Mouse (Mus musculus) c-Kit-negative CD71-positive TER-119-positive erythroid progenitor cells, embryonic 14.5 days (primary cell): ENCODE measurements around the gene Duoxa1.
"Not testable (repeated sequence)": the region's sequence is repeated elsewhere in the genome, so short reads cannot be mapped to it uniquely, and the experiment has no call there.

Experiments used
- DNase-seq: peaks from one replicate; pipeline ENCODE4 v3.0.0-alpha.2; 2013; ENCODE audit warnings: low read depth, low spot score

Gene Duoxa1

DNA sequence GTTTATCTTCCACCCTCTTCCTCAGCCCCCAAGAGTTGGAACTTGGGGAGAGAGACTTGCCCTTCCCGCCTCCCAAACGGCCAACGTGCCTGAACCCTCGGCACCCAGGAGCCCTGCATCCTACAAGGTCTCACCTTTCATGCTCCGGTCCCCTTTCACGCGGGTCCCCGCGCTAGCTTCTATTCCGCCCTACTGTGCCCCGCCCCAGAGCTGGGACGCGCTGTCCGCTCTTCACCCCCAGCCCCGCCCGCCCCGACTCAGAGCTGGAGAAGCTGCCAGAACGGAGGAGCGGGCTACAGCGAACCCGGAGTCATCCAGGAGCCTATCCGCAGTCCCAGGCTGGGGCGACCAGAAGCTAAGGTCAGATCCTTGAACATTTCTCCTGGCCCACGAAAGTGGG lies at the start of gene Duoxa1:
Duoxa1 (minus strand) TSS at position 195 of the 400 bp plus-strand sequence.
- no peak for DNase-seq

DNA sequence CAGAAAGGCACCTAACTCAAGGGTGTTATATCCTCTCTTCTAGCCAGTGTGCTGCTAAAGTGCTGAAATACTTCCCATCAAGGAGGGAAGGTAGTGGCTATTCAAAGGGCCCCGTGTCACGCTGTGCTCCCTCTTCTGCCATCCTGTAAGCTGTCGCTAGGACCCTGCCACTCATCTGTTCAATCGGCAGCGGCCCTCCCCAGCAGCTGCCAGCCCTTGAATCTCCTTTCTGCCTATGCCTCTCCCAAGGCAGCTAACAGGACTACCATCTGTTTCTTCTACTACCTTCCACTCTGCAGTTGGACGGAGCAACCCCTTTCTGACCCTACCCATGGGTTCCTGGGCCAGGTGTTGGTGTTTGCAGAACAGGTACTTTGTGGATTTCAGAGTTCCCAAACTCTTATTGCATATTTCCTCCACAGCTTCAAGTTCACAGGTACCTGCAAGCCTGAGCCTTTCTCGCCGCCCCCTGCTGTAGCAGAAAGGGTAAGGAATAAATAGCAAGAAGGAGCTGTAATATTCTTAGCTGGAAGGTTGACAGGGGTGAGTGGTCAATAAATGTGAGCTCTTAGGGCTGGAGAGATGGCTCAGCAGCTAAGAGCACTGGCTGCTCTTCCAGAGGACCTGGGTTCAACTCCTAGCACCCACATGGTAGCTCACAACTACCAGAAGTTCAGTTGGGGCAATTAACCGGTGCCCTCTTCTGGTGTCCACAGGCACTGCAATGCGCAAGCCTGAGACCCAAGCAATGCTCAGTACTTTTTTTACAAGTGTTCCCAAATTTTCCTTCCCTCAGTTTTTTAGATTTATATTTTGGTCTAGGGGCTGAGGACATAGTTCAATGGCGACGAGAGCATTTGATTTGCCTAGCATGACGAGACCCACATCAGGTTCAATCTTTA lies 49.3 kb upstream of the Duoxa1 start:
- no peak for DNase-seq

DNA sequence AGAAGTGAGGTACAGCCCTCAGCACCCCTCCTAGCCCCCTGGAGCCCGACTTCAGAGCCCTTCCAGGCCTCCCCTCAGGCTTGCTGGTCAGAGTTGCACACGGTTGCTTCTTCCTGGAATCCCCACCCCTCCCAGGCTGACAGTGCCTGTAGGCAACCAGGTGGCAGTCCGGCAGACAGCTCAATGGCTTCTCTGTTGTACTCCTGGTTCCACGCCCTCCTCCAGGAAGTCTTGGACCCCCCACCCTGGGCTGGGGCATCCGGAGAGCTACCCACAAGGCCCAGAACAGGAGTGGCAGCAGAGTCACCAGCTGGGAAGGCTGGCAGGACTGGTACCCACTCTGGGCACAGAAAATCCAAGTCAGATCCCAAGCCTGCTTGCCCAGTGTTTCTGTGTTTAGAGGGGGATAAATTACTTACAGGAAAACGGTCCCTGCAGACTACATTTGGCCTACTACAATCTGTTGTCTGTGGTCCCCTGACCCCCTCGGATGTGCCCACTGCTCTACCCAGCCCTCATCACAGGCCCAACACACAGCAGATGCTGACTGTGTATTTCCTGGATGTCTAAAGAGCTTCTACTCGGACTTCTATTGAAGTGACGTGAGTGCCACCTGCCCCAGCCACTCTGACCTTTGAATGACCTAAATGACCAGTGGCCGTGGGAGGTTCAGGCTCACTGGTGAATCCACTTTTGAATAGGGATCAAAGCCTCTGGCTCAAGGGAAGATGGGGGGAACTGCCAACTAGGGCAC lies 48.5 kb upstream of the Duoxa1 start:
- DNase-seq, result no peak

DNA sequence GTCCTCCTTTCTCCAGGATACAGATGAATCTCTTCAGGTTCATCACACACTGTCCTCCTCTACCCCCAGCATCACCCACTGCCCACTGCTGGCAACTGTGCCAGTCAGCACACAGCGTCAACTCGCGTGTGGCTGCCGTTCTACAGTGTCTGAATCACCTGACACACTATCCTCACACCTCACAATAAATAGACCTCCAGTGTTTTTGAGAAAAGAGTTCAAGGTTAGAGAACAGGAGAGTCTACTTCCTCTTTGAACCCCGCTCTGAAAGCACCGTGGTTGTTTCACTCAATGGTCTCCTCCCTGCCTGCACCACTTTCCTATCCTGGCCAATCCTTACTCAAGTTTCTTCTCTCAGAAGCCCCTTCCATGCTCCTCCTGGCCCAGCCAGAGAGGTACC lies 47.7 kb upstream of the Duoxa1 start:
- DNase-seq, result no peak

DNA sequence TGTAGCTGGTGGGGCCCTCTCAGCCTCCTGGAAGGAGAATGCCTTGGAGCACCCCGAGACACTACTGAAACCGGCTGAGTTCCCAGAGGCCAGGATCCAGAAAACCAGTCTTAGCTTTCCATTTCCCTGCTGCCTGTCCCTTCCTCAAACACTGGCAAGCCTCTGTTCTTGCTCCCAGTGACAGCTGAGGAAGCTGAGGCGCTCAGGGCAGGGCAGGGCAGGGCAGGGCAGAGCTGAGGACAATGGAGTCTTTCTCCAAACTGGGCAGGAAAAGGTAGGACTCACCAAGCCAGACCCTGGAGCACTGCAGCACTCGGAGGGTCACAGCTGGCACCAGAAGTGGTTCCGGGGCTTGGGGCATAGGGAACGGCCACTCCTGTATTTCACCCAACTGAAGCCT lies 46.8 kb upstream of the Duoxa1 start:
- DNase-seq, result no peak

DNA sequence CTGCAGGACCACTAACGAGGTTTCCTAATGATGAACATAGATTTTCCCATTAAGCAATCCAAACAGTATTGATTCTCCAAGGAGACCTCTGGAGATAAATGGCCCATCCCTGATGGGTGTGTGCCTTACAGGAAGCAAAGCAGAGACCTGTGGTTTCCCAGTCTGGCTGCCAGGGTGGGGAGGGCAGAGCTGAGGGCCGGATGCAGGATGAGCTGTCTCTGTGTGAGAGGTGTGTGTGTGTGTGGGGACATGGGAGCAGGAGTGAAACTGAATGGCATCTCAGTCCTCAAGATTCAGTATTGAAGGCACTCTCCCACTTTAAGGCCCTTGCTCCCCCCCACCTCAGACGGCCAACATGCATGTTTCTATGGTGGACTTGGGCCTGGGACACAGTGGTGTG lies 42.7 kb upstream of the Duoxa1 start:
- DNase-seq, result no peak

DNA sequence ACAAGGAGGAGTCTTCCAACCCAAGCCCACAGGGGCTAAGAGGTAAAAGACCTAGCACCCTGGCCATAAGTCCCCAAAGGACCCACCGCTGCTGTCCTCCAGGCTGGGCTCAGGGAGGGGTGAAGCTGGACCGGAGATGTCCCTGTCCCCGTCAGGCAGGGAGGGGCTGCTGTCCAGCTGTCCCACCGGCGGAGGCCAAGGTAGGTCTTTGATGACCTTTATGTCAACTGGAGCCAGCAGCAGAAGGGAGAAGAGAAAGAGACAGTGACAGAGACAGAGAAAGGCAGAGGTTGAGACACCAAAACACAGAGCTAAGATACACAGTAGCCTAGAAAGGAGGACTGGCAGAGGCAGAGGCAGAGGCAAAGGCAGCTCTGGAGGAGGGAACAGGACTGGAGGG lies 41.9 kb upstream of the Duoxa1 start:
- DNase-seq, result no peak

DNA sequence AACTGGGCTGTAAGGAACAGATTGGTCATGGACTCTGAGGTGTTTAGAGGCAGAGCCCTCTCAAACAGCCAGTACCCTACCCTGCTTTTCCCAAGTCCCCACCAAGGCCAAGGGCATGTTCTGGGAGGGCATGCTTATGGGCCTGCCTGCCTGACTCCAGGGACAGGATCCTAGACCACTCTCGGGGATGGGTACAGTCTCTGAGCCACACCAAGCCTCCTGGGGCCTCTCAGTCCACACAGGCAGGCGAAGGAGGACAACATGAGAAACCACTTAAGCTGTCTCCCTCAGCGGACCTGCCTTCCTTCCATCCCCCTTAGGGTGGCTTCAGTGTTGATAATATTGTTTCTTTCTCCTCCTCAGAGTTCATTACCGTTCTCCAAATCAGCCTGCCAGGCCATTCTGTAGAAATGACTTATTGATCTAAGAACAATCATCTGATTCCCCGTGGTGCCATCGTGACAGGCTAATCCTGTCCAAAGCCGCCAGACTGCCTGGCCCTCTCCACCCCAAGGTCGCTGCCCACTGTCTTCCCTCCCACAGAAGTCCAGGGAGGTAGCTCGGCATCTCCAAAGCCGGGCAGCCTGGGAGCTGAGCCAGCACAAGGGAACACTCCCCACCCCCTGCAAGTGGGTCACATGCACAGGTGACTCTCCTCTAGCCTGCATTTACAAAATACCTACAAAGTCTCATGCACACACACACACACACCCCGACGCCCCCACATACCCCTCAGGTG lies 40.8 kb upstream of the Duoxa1 start:
- DNase-seq, result no peak

DNA sequence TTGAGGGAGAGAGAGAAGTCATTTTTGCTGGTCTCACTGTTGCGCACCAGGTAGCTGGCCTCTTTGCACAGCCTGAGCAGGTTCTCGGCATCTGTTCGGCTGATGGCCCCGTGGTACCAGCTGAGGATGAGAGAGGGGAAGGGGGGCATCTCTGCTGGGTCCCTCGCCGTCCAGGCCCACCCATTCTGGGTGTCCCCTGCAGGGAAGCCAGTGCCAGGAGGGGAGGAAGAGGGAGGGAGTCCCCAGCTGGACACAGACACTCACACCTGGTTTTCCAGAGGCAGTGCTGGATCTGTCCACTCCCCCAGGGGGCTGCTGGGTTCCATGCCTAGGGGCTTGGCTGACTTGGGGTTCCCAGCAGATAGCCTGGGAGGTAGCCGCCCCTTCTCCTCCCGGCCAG lies 40.2 kb upstream of the Duoxa1 start:
- DNase-seq, result no peak

DNA sequence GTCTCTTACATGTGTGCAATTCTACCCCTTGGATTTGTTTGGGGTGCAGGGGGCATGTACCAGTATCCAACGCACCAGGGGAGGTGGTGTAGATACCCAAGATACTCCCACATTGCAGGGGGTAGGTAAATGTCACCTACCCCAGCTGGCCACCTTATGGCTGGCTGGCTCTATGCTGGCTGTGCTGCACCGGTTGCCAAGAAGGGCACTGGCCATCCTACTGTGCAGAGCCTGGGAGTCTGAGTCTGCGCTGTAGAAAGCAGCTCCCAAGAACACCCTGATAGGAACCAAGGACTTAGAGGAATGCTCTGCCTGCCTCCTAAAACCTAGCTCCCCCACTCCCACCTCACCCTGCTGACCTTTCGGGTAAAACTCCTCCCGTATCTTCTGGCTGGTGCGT lies 39.5 kb upstream of the Duoxa1 start:
- no peak for DNase-seq

DNA sequence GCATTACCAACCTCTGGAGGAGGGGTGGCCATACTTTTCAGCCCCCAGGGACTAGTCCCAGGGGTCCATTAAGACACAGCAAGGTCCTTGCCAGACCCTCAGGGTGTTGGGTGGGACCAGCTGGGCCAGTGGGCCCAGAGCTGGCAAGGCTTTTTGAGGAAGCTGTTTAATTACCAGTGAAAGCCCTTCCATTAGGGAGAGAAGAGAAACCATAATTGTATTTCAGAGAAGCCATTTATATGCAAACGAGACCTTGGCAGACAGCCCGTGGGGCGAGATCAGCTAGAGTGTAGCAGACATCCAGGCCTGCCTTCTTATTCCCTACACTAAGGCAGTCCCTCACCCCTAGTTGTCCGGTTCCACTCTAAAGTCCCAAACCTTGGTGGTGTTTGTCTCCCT lies 38.4 kb upstream of the Duoxa1 start:
- DNase-seq, result no peak

DNA sequence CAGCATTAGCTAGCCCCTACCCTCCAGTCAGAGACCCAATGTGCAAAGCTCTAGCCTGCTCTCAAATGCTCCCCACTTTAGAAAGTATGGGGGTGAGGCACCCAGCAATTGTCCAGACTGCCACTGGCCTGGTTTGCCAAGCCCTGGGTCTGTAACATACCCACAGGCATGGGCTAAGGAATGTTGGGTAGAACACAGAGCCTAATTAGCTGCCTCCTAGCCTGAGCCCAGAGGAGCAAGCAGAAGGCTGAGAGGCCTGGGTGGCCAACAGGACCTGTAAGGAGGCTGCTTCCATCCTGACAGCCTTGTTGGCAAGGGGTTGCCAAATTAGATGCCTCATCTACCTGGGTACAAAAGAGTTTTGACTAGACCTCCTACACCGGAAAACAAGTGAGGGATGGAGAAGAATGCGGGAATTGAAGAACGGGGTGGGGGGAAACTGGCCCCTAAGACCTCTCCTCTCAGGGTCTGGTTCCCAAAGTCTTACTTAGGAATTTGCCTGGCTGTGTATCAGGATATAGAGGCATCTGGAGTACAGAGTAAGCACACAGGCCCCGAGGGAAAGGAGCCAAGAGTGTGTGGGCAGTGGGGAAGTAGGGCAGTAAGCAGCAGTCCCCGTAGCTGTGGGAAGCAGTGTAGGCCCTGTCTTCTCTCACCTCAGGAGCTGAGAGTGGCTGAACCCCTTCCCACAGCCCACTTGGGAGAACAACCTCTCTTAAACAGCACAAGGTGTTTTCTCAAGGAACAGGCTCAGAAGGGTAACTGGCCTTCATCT lies 37.8 kb upstream of the Duoxa1 start:
- DNase-seq, result no peak

DNA sequence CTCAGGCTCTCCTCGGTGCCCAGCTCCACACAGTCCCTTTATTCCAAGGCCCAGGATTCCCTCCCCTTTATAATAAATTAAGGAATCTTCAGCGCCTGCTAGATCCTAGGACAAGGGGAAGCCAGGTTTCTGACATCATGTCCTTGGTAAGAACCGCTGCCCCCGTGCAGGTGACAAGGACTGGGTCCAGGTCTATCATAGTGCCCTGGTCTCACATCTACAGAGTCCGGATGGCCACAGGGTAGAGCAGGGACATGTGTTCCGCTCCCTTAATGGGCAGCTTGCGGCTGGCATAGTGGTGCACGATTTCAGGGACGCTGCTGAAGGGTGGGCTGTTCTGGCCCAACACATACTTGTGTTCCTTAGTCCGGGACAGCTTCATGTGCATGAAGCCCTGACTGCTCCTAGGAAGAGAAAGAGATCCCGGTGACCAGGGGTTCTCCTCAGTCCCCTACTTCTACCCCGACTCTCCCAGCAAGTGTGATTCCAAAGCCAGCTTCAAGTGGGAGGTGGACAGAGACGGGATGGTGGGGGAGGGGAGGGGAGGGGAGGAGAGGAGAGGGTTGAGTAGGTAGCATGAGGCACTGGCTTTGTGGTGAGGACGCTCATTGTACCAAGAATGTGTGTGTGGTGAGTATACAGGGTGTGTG lies 35.7 kb upstream of the Duoxa1 start:
- no peak for DNase-seq

DNA sequence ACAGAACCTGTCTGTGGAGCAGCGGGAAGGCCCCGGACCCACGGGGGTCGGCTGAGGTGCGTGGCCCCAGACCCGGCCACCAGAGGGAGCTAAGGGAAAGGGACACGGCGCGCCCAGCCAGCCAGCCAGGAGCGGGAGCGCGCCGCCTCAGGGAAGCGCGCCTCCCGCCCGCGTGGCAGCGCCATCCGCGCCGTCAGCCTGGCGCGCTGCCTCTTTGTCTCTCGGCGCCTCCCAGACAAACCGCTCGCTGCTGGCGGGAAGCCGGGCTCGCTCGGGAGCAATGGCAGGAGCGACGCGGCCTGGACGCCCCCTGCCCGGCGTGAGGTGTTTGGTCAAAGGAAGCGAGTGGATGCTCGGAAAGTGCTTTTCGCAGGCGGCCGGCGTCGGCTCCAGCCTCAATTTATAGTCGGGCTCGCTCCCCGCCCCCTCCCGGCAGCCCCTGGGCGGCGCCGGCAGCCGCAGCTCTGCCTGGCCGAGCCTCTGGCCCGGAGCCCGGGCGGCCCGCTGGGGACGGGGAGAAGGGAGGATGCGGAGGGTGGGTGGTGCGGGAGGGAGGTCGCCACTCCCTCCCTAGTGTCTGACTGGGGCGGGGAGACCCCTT lies 35.1 kb upstream of the Duoxa1 start:
- DNase-seq, result peak; percentile 64

DNA sequence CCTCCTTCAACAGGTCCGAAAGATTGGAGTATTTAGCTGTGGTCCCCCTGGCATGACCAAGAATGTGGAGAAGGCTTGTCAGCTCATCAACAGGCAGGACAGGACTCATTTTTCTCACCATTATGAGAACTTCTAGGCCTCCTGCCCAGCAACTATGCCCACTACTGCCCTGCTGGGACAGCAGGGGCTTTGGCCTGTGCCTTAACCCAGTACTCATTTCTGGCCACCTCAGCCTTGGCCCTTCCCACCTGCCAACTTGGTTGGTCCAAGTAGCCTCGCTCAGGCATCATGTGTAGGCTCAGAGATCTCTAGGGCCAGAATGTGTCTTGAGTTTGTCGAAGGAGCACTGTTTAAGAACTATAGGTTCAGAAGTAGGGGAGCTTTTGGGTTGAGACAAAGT lies 33.7 kb upstream of the Duoxa1 start:
- no peak for DNase-seq

DNA sequence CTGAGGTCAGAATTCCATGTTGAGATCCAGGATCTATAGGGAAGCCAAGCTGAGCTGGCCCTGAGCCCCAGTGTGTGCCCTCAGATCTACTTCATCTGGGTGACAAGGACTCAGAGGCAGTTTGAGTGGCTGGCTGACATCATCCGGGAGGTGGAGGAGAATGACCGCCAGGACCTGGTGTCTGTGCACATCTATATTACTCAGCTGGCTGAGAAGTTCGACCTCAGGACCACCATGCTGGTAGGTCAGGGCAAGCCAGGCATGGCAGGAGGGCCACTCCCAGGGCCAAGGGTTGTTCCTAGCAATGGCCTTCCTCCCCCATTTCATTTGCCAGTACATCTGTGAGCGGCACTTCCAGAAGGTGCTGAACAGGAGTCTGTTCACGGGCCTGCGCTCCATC lies 32.6 kb upstream of the Duoxa1 start:
- not testable (repeated sequence) for DNase-seq

DNA sequence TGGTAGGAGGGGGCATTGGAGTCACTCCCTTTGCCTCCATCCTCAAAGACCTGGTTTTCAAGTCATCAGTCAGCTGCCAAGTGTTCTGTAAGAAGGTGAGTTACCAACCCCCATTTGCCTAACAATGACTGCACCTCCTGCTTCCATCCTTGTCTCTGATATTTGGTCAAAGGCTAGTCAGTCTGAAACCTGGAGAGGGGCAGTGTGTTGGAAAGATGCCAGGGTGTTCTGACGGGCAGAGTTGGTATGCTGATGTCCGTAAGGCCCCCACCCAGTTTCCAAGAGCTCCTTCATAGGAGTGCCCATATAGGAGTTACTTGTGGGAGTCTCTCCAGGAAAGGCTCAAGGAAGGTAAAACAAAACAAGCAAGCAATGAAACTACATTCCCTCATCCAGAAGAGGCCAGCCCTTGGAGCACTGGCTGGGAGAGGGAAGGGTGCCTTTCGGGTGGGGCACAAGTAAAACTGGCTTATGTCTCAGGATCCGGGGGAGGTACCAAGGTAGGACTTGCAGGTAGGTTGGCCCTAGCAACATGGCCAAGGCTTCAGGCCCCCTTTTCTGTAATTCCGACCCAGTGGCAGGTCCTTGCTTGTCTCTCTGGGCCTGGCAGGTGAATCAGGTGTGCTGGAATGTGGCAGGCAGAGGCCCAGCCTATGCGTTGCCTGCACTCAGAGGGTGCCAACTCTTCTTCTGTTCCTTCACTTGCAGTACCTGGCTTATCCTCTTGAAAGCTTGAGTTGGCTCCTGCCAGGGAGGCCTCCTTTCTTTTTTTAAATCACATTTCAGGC lies 31.8 kb upstream of the Duoxa1 start:
- no peak for DNase-seq

DNA sequence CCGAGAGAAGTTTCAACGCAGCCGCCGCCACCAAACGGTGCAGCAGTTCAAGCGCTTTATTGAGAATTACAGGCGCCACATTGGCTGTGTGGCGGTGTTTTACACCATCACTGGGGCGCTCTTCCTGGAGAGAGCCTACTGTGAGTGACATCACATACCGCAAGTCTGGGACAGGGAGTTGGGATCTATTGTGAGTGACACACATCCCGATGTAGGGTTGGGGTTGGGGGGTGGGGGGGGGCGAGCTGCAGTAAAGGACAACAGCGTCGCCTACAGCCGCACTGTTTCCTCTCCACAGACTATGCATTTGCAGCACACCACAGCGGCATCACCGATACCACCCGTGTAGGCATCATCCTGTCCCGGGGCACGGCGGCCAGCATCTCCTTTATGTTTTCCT lies 23.8 kb upstream of the Duoxa1 start:
- no peak for DNase-seq

DNA sequence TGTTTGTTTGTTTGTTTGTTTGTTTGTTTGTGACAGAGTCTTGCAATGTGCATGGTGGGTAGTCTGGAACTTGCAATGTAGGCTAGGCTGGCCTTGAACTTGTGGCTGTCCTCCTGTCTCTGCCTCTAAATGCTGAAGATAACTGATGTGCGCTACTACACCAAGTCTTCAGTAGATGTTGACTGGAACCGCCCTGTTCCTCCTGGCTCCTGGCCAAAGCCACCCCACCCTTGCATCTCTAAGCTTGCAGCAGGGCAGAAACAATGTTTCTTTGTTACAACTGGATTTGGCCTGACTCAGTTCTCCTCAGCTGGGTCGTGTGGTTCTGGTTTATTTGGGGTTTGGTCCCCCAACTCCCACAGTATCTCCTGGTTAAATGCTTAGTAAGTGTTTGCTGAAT lies 20.6 kb upstream of the Duoxa1 start:
- no peak for DNase-seq

DNA sequence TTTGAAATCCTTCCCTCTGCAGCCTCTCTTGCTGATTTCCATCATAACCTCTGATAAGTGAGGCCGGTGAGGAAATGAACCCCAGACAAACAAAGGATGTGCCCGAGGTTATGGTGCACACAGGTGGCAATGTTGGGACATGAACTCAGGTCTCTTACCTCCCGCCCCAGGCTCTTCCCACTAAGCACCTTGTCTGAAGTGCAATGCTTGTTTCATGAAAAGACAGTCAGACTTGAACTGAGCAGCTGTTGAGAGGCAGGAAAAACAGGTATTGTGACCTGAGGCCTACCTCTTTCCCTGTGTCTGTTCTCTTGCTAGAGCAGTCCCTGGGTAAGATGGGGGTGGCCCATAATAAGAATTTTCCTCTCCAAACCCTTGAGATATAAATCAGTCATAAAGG lies 18.7 kb upstream of the Duoxa1 start:
- no peak for DNase-seq
